Mouse (Mus musculus) right cerebral cortex, adult 18-20 months (tissue): Measurements from ENCODE around the gene Irak2.
"Not testable (repeated sequence)": the region's sequence is repeated elsewhere in the genome, so short reads cannot be mapped to it uniquely, and the experiment has no call there.

Experiments used
- DNase-seq: peaks from one replicate; pipeline ENCODE4 v3.0.0; 2022; ENCODE audit warnings: mixed read lengths

Irak2 gene

GRCm38 (mm10) chr6:113669821-113670220 lies 31.6 kb downstream of the Irak2 start:
- DNase-seq = no peak

GRCm38 (mm10) chr6:113672029-113672428 lies 33.8 kb downstream of the Irak2 start:
- not testable (repeated sequence) for DNase-seq

DNA sequence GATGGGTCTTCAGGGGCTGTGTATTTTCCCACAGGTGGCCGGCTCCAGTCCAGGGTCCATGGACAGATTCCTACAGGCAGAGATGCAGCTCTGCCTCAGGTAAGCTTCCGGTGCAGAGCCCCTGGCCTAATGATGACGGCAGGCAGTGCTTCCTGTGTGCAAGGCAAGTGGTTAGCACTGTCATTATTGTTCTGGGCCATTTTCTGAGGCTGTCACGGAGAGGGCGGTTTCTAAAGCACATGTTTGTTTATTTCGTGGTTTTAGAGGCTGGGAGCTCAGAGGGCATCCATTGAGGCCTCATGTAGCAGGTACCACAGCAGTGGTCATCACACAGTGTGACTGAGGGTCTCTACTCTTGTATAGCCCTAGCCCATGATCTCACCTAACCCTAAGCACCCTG lies 34.7 kb downstream of the Irak2 start:
- no peak for DNase-seq

- DNase-seq = no peak
Observed at GRCm38 (mm10) chr6:113675234-113675633, 37.0 kb downstream of the Irak2 start.

GRCm38 (mm10) chr6:113675991-113676390 lies 37.7 kb downstream of the Irak2 start:
- no peak for DNase-seq

- no peak for DNase-seq
Observed at GRCm38 (mm10) chr6:113677070-113677734, 38.9 kb downstream of the Irak2 start.

GRCm38 (mm10) chr6:113678246-113679012 lies 40.2 kb downstream of the Irak2 start:
- no peak for DNase-seq

- no peak for DNase-seq
Observed at GRCm38 (mm10) chr6:113679993-113680566, 41.8 kb downstream of the Irak2 start.

- DNase-seq = peak; percentile 70
Observed at GRCm38 (mm10) chr6:113681271-113681670, 43.0 kb downstream of the Irak2 start.

- no peak for DNase-seq
Observed at GRCm38 (mm10) chr6:113683081-113683825, 45.0 kb downstream of the Irak2 start.

GRCm38 (mm10) chr6:113686551-113687125 lies 48.4 kb downstream of the Irak2 start:
- peak; percentile 22 for DNase-seq

DNA sequence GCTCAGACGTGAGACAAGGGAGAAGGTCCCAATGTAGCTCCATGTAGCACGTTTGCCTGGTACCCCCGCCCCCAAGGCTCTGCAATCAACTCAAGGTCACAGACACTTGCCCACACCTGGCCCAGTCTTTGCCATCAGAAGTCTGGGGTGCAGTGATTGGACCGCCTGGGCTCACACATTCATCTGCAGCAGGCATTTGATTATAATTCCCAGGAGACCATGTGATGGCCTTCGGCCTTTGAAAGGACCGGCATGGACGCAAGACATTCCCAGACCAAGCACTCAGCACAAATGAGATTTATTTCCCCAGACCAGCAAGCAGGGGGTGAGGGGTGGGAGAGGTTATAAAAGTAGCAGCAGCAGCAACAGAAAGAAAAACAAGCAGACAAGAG lies 51.7 kb downstream of the Irak2 start:
- DNase-seq = no peak

DNA sequence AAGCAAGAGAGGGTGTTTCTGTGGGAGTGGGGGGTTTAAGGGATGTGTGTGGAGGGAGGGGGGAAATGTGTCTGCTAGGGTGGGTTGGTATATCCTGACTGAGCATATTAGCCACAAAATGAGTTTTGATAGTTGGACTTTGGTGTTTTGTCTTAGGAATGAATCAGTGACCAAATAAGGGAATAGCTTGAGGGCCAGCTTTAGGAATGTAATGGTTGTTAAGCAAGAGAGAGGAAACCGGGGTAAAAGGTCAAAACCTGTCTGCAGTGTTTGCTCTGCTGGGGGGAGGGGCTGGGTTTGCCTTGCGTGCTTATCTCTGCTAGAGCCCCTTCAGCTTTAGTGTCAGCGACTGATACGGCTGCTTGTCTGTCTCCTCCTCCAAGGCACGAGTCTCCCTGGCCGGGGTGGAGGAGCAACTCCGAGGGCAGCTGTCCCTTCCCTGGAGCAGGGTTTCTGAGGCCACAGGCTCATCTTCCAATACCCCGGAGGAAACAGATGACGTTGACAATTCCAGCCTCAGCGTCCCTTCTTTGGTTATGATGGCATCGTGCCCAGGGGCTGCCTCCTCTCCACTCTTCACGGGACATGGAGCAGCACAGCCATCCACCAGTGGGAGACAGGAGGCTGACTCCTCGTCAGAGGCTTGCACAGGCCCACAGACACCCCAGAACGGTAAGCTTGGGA lies 52.3 kb downstream of the Irak2 start:
- no peak for DNase-seq

DNA sequence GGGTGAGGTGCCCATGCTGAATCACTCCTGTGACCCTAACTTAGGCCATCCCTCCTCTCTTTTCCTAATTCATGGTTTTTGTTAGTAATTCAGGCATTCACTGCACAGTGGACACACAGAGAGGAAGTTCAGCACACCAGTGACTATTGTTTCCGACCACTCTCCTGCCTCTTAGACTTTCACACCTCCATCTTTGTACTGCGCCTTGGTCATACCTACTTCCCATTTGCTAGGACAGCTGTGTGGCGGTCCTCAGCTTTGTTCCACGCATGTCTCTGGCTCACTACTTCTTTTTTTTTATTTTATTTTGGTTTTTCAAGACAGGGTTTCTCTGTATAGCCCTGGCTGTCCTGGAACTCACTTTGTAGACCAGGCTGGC lies 52.8 kb downstream of the Irak2 start:
- no peak for DNase-seq

DNA sequence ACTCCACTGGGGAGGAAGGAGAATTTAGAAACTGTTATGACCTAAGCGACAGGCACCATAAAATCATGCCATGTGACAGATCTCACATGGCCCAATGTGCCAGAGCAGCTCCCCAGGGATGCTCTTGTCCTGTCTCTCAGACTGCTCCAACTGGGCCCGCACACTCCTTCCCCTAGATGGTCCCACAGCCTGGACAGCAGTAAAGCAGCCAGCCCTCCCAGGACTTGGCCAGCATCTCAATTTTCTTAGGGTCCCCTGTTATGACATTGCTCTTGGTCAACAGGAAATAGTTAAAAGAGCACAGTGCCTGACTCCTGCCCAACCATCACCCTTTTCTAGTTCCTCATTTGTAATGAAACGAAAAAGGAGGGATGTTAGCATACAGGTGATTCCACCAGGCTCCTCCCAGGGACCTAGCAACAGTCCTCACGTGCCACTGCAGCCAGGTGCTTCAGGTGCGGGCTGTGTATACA lies 54.4 kb downstream of the Irak2 start:
- no peak for DNase-seq

DNA sequence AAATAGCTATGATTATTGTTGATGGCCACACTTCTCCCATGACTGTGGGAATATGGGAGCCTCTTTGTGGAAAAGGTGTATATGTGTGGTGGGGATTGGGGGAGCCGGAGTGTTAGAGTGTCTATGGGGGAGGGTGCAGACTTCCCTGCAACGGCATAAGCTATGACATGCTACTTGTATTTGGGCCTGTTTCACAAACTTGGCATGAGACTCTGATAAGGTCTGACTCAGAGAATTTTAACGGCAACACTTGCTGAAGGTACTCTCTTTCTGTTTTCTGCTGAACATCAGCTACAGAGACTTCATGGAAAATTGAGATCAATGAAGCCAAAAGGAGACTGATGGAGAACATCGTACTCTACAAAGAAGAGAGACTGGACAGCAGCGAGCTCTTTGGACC lies 55.1 kb downstream of the Irak2 start:
- no peak for DNase-seq

DNA sequence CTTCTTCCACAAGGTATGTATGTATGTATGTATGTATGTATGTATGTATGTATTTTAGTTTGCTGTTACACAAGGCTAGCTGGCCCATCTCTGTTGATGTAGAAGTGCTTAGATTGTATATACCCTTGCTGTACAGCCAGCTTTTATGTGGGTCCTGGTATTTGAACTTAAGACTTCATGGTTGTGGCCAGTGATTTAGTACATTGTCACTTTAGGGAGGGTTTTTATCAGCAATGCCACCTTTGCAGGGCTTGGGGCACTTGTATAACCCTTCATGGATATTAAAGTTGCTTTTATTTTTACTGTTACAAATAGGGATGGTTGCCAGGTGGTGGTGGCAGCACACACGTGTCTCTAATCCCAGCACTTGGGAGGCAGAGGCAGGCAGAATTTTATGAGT lies 56.9 kb downstream of the Irak2 start:
- no peak for DNase-seq

DNA sequence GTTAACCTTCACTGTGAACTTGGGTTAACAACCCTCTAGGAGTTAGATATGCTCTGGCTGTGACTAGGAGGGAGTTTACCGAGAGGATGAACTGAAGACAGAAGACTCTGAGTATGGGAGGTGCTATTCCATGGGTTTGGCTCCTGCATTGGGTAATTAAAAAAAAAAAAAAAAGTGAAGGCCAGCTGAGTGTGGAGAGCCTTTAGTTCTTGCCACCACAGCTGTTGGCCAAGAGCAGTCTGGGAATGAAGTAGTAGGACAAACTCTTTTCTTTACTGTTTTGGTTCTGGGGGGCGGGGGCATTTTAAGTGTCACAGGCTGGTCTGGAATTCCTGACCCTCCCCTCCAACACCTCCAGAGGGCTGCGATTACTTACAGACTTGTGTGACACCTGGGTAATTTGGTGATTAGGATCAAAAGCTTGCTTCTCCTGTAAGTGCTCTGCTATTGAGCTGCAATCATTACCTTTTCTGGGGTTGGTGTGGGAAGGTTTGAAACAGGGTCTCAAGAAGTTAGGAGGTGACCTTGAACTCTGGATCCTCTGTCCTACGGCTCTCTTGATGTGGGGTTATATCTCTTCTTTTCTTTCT lies 57.6 kb downstream of the Irak2 start:
- no peak for DNase-seq

DNA sequence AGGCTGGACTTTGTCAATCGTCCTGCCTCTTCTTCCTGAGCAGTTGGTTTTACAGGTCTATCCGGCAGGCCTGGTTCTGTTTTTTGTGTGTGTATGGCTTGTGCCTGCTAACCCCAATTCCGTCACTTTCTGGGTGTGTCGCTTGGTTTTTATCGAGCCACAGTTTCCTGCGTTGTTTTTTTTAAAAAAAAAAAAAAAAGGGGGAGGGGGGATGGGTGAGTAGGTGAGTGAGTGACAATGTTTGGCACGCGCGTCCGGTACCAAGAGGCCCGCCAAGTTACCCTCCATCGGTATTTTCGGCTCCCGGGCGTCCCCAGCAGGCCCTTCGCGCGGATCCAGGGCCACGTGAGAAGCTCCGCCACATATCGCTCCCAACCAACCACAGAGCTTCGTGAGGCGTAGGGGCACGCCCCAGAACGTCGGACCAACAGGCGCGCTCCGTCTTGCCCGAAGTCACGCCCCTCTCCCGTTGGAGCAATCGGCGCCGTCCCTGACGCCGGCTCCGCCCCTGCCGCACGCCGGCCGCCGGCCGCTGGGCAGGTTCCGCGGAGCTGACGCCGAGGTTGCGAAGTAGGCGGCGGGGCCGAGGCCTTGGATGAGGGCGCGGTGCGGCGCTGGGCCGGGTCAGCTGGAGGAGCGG lies 58.4 kb downstream of the Irak2 start, which contains the start of gene Tatdn2:
Tatdn2 (plus strand) TSS at position 469 of the 640 bp plus-strand sequence.
- peak; percentile 99 for DNase-seq

- DNase-seq = peak; percentile 19
Observed at GRCm38 (mm10) chr6:113697222-113698205, 59.2 kb downstream of the Irak2 start.
